Mouse (Mus musculus) G1E-ER4 (cell line): ENCODE measurements around the gene 1700034J05Rik. TPM values are rescaled to one million over a fixed set of nuclear protein-coding genes. Genes with fewer than 3 reads are reported as not detected.

Experiments used
- GATA1 ChIP-seq: IDR thresholded peaks from one replicate; pipeline ENCODE4 v1.8.0; 2012; ENCODE audit warnings: low read length, inconsistent platforms
- polyA plus RNA-seq: library from polyadenylated mRNA; stranded (reverse); fragments of >175 nt; gene quantifications from 2 replicates; pipeline ENCODE4 v1.2.3, GENCODE M21; 2012

The 1700034J05Rik gene
- polyA plus RNA-seq, 1 experiment, result not detected

- no peak for TF ChIP-seq GATA1
Observed at GRCm38 (mm10) chr6:146912835-146913488, 41.3 kb downstream of the 1700034J05Rik start.

- no peak for TF ChIP-seq GATA1
Observed at GRCm38 (mm10) chr6:146910801-146911200, 43.4 kb downstream of the 1700034J05Rik start.

GRCm38 (mm10) chr6:146909725-146910489, 44.3 kb downstream of the 1700034J05Rik start:
- TF ChIP-seq GATA1, result no peak

- TF ChIP-seq GATA1, result no peak
Observed at GRCm38 (mm10) chr6:146908801-146909200, 45.4 kb downstream of the 1700034J05Rik start.

- no peak for TF ChIP-seq GATA1
Observed at GRCm38 (mm10) chr6:146907795-146908190, 46.4 kb downstream of the 1700034J05Rik start.

GRCm38 (mm10) chr6:146907061-146907794, 47.0 kb downstream of the 1700034J05Rik start:
- no peak for TF ChIP-seq GATA1

- no peak for TF ChIP-seq GATA1
Observed at GRCm38 (mm10) chr6:146906000-146906786, 48.0 kb downstream of the 1700034J05Rik start.

- no peak for TF ChIP-seq GATA1
Observed at GRCm38 (mm10) chr6:146904707-146905106, 49.5 kb downstream of the 1700034J05Rik start.

GRCm38 (mm10) chr6:146903632-146904031, 50.6 kb downstream of the 1700034J05Rik start:
- TF ChIP-seq GATA1, result no peak

GRCm38 (mm10) chr6:146901929-146902328, 52.3 kb downstream of the 1700034J05Rik start:
- no peak for TF ChIP-seq GATA1

Other genes with a start within 250 kb of the 1700034J05Rik start
- 0.66 TPM in 2 replicates for gene Stk38l, start 229.4 kb downstream of the 1700034J05Rik start, polyA plus RNA-seq
- not detected in 2 replicates for gene Arntl2, start 158.4 kb downstream of the 1700034J05Rik start, polyA plus RNA-seq
- gene Smco2, start 104.3 kb downstream of the 1700034J05Rik start, polyA plus RNA-seq, result 0.31 TPM in 1 of 2 replicates, not detected in the other
- gene Ppfibp1, start 65.9 kb downstream of the 1700034J05Rik start, polyA plus RNA-seq, result 1.1 and 1.3 TPM in 2 replicates
- not detected in 2 replicates for gene Rep15, start 78.2 kb upstream of the 1700034J05Rik start, polyA plus RNA-seq
- 19.4 and 23.9 TPM in 2 replicates for gene Mrps35, start 88.3 kb upstream of the 1700034J05Rik start, polyA plus RNA-seq
- not detected in 2 replicates for gene Mansc4, start 132.6 kb upstream of the 1700034J05Rik start, polyA plus RNA-seq
- 4.6 and 5.2 TPM in 2 replicates for gene Klhl42, start 137.0 kb upstream of the 1700034J05Rik start, polyA plus RNA-seq